Mouse (Mus musculus): Measurements from ENCODE around the gene Myrfl. TPM values are rescaled to one million over a fixed set of nuclear protein-coding genes. Genes with fewer than 3 reads are reported as not detected.

Gene Myrfl
- polyA plus RNA-seq (2015; fragmentation: Nextera tagmentation; extraction: Ambion mirVana) = 0.05 TPM in 2 replicates

GRCm38 (mm10) chr10:116896336-116897177 lies at the start of gene Myrfl:
Gene Myrfl, minus strand, starts transcription at chr10:116896919.

Other genes with a start within 250 kb of the Myrfl start
- gene Rab3ip, start 53.9 kb upstream of the Myrfl start, polyA plus RNA-seq (2015; fragmentation: Nextera tagmentation; extraction: Ambion mirVana) = 6.2 and 6.8 TPM in 2 replicates
- not detected in 2 replicates for gene Gm10271, start 75.7 kb upstream of the Myrfl start, polyA plus RNA-seq (2015; fragmentation: Nextera tagmentation; extraction: Ambion mirVana)
- not detected in 2 replicates for gene Best3, start 89.4 kb upstream of the Myrfl start, polyA plus RNA-seq (2015; fragmentation: Nextera tagmentation; extraction: Ambion mirVana)
- gene Lrrc10, start 148.4 kb upstream of the Myrfl start, polyA plus RNA-seq (2015; fragmentation: Nextera tagmentation; extraction: Ambion mirVana) = not detected in 2 replicates
- 190 and 200 TPM in 2 replicates for gene Cct2, start 166.9 kb upstream of the Myrfl start, polyA plus RNA-seq (2015; fragmentation: Nextera tagmentation; extraction: Ambion mirVana)